Mouse (Mus musculus): ENCODE results near the gene Proser1. TPM values are rescaled to one million over a fixed set of nuclear protein-coding genes. Genes with fewer than 3 reads are reported as not detected.

Gene Proser1
- polyA plus RNA-seq, 1 experiment from 2014 or later, result 24.8 TPM

- WGBS, result 95% methylated on average over 11 of the region's 11 CpGs
- Histone ChIP-seq H3K4me2 (no peak overlapping the region), H3K9me3 (no peaks in the 10 kb centered on the region), H3K4me1 (replicated peaks) (peaks cover under 1% of the 10 kb centered on the region; the same call in 1 of the 2 replicates), H3K9ac (no peak overlapping the region), H3K27ac (no peak overlapping the region), H3K4me3 (no peak overlapping the region), H3K27me3 (no peaks in the 10 kb centered on the region), H3K36me3 (peaks cover 60% of the 10 kb centered on the region)
- ATAC-seq (ENCODE audit: low FRiP score), result no peak
These were observed 12.8 kb upstream of the Proser1 start for GRCm38 (mm10) chr3:53450666-53451065.

GRCm38 (mm10) chr3:53452351-53452750, 11.1 kb upstream of the Proser1 start:
- Histone ChIP-seq H3K9me3 (no peaks in the 10 kb centered on the region), H3K4me2 (no peak overlapping the region), H3K27ac (no peak overlapping the region), H3K4me3 (no peak overlapping the region), H3K9ac (no peak overlapping the region), H3K4me1 (replicated peaks) (no peaks in the 10 kb centered on the region), H3K27me3 (no peaks in the 10 kb centered on the region), H3K36me3 (peaks cover 76% of the 10 kb centered on the region)
- no peak for ATAC-seq (ENCODE audit: low FRiP score)
- 96% methylated on average over 10 of the region's 10 CpGs for WGBS

GRCm38 (mm10) chr3:53453346-53453745, 10.1 kb upstream of the Proser1 start:
- Histone ChIP-seq H3K27me3 (no peaks in the 10 kb centered on the region), H3K4me1 (replicated peaks) (no peaks in the 10 kb centered on the region), H3K27ac (no peak overlapping the region), H3K4me2 (no peak overlapping the region), H3K9me3 (no peaks in the 10 kb centered on the region), H3K4me3 (no peak overlapping the region), H3K36me3 (peaks cover 82% of the 10 kb centered on the region), H3K9ac (no peak overlapping the region)
- no peak for ATAC-seq (ENCODE audit: low FRiP score)
- 96% methylated on average over 7 of the region's 7 CpGs for WGBS

- Histone ChIP-seq H3K4me3 (no peak overlapping the region), H3K9ac (no peak overlapping the region), H3K9me3 (no peaks in the 10 kb centered on the region), H3K4me2 (no peak overlapping the region), H3K27me3 (no peaks in the 10 kb centered on the region), H3K27ac (no peak overlapping the region), H3K4me1 (replicated peaks) (no peaks in the 10 kb centered on the region), H3K36me3 (peaks cover 88% of the 10 kb centered on the region)
- WGBS, result 95% methylated on average over 6 of the region's 6 CpGs
- ATAC-seq (ENCODE audit: low FRiP score), result no peak
These were observed 9.5 kb upstream of the Proser1 start for GRCm38 (mm10) chr3:53454005-53454404.

GRCm38 (mm10) chr3:53454561-53454960, 8.9 kb upstream of the Proser1 start:
- WGBS, result 96% methylated on average over 6 of the region's 6 CpGs

GRCm38 (mm10) chr3:53454984-53455383, 8.5 kb upstream of the Proser1 start:
- Histone ChIP-seq H3K9me3 (no peaks in the 10 kb centered on the region), H3K9ac (no peak overlapping the region), H3K4me3 (no peak overlapping the region), H3K27me3 (no peaks in the 10 kb centered on the region), H3K4me2 (no peak overlapping the region), H3K4me1 (replicated peaks) (no peaks in the 10 kb centered on the region), H3K36me3 (peaks cover 92% of the 10 kb centered on the region), H3K27ac (no peak overlapping the region)
- ATAC-seq (ENCODE audit: low FRiP score), result no peak
- 88% methylated on average over 7 of the region's 7 CpGs for WGBS

More at GRCm38 (mm10) chr3:53454561-53454960, 8.9 kb upstream of the Proser1 start:
- no peak for ATAC-seq (ENCODE audit: low FRiP score)
- no peak overlapping the region for H3K4me2 ChIP-seq
- H3K36me3 ChIP-seq, result peaks cover 92% of the 10 kb centered on the region
- no peak overlapping the region for H3K27ac ChIP-seq
- no peaks in the 10 kb centered on the region for H3K9me3 ChIP-seq
- no peak overlapping the region for H3K9ac ChIP-seq
- no peak overlapping the region for H3K4me3 ChIP-seq
- H3K27me3 ChIP-seq, result no peaks in the 10 kb centered on the region
- H3K4me1 ChIP-seq (replicated peaks), result no peaks in the 10 kb centered on the region

GRCm38 (mm10) chr3:53457750-53458149, 5.7 kb upstream of the Proser1 start:
- H3K27me3 ChIP-seq, result no peaks in the 10 kb centered on the region
- peaks cover 78% of the 10 kb centered on the region for H3K36me3 ChIP-seq
- H3K4me1 ChIP-seq (replicated peaks), result peaks cover 8% of the 10 kb centered on the region
- no peaks in the 10 kb centered on the region for H3K9me3 ChIP-seq
- no peak overlapping the region for H3K27ac ChIP-seq
- H3K4me3 ChIP-seq, result no peak overlapping the region
- H3K9ac ChIP-seq, result no peak overlapping the region
- ATAC-seq (ENCODE audit: low FRiP score), result no peak
- WGBS, result 75% methylated on average over 5 of the region's 5 CpGs
- no peak overlapping the region for H3K4me2 ChIP-seq

GRCm38 (mm10) chr3:53460106-53460505, 3.4 kb upstream of the Proser1 start:
- no peak for ATAC-seq (ENCODE audit: low FRiP score)
- no peaks in the 10 kb centered on the region for H3K9me3 ChIP-seq
- no peak overlapping the region for H3K4me3 ChIP-seq
- H3K27ac ChIP-seq, result no peak overlapping the region
- 93% methylated on average over 9 of the region's 9 CpGs for WGBS
- H3K9ac ChIP-seq, result no peak overlapping the region; the same call in 1 of the 2 replicates
- H3K27me3 ChIP-seq, result no peaks in the 10 kb centered on the region
- no peak overlapping the region for H3K4me2 ChIP-seq
- H3K36me3 ChIP-seq, result peaks cover 54% of the 10 kb centered on the region
- H3K4me1 ChIP-seq (replicated peaks), result peaks cover 17% of the 10 kb centered on the region

GRCm38 (mm10) chr3:53462701-53463045, 793 bp upstream of the Proser1 start:
- H3K4me3 ChIP-seq, result peak overlapping the region; percentile 82
- H3K27me3 ChIP-seq, result no peaks in the 10 kb centered on the region
- 6% methylated on average over 9 of the region's 9 CpGs for WGBS
- peak overlapping the region; percentile 91 for H3K9ac ChIP-seq
- H3K36me3 ChIP-seq, result peaks cover 31% of the 10 kb centered on the region
- H3K4me1 ChIP-seq (replicated peaks), result peaks cover 43% of the 10 kb centered on the region
- peak overlapping the region; percentile 77 for H3K4me2 ChIP-seq
- H3K9me3 ChIP-seq, result no peaks in the 10 kb centered on the region
- ATAC-seq (ENCODE audit: low FRiP score), result no peak
- H3K27ac ChIP-seq, result peak overlapping the region; percentile 94

- no peaks in the 10 kb centered on the region for H3K27me3 ChIP-seq
- H3K4me2 ChIP-seq, result peak overlapping the region; percentile 88
- no peaks in the 10 kb centered on the region for H3K9me3 ChIP-seq
- peak; percentile 76 for ATAC-seq (ENCODE audit: low FRiP score)
- H3K4me1 ChIP-seq (replicated peaks), result peaks cover 47% of the 10 kb centered on the region
- H3K9ac ChIP-seq, result peak overlapping the region; percentile 91
- peaks cover 21% of the 10 kb centered on the region for H3K36me3 ChIP-seq
- peak overlapping the region; percentile 82 for H3K4me3 ChIP-seq
- WGBS, result under 1% methylated on average over 35 of the region's 35 CpGs
- peak overlapping the region; percentile 94 for H3K27ac ChIP-seq
These were observed 274 bp downstream of the Proser1 start for GRCm38 (mm10) chr3:53463765-53464114.

GRCm38 (mm10) chr3:53464146-53464698, 756 bp downstream of the Proser1 start:
- no peaks in the 10 kb centered on the region for H3K9me3 ChIP-seq
- peaks cover 19% of the 10 kb centered on the region for H3K36me3 ChIP-seq
- H3K4me2 ChIP-seq, result peak overlapping the region; percentile 88
- ATAC-seq (ENCODE audit: low FRiP score), result no peak
- H3K4me1 ChIP-seq (replicated peaks), result peaks cover 52% of the 10 kb centered on the region
- under 1% methylated on average over 20 of the region's 20 CpGs for WGBS
- H3K27me3 ChIP-seq, result no peaks in the 10 kb centered on the region
- H3K9ac ChIP-seq, result peak overlapping the region; percentile 91
- peak overlapping the region; percentile 94 for H3K27ac ChIP-seq
- H3K4me3 ChIP-seq, result peak overlapping the region; percentile 82

- peaks cover 17% of the 10 kb centered on the region for H3K36me3 ChIP-seq
- H3K4me1 ChIP-seq (replicated peaks), result peaks cover 53% of the 10 kb centered on the region
- ATAC-seq (ENCODE audit: low FRiP score), result no peak
- no peaks in the 10 kb centered on the region for H3K9me3 ChIP-seq
- no peaks in the 10 kb centered on the region for H3K27me3 ChIP-seq
- H3K9ac ChIP-seq, result peak overlapping the region; percentile 30
- H3K27ac ChIP-seq, result no peak overlapping the region
- peak overlapping the region; percentile 82 for H3K4me3 ChIP-seq
- 59% methylated on average over 6 of the region's 6 CpGs for WGBS
- H3K4me2 ChIP-seq, result peak overlapping the region; percentile 88
These were observed 1.9 kb downstream of the Proser1 start for GRCm38 (mm10) chr3:53465330-53465729.

GRCm38 (mm10) chr3:53466481-53466880, 3.0 kb downstream of the Proser1 start:
- Histone ChIP-seq H3K27me3 (no peaks in the 10 kb centered on the region), H3K27ac (no peak overlapping the region; the same call in 1 of the 2 replicates), H3K9ac (peak overlapping the region; percentile 30), H3K4me3 (peak overlapping the region; percentile 82), H3K4me1 (replicated peaks) (peaks cover 53% of the 10 kb centered on the region), H3K9me3 (no peaks in the 10 kb centered on the region), H3K36me3 (peaks cover 19% of the 10 kb centered on the region), H3K4me2 (peak overlapping the region; percentile 88)
- ATAC-seq (ENCODE audit: low FRiP score), result no peak
- 51% methylated on average over 9 of the region's 9 CpGs for WGBS

Measured in hindbrain, embryonic 13.5 days (tissue).